Mouse (Mus musculus): Measurements from ENCODE around the gene Gm15085.
"Not testable (repeated sequence)": the region's sequence is repeated elsewhere in the genome, so short reads cannot be mapped to it uniquely, and the experiment has no call there.

Gene Gm15085

GRCm38 (mm10) chrX:149447317-149447716 is at the start of gene Gm15085:
Gene Gm15085, plus strand, starts transcription at chrX:149447617.
- not testable (repeated sequence) for DNase-seq (ENCODE audit: low spot score in 2 of 2)

Measured in spleen, postnatal 4 days (tissue).